Mouse (Mus musculus): ENCODE results near the gene Krt75.
"Not testable (repeated sequence)": the region's sequence is repeated elsewhere in the genome, so short reads cannot be mapped to it uniquely, and the experiment has no call there.

Krt75 gene

DNA sequence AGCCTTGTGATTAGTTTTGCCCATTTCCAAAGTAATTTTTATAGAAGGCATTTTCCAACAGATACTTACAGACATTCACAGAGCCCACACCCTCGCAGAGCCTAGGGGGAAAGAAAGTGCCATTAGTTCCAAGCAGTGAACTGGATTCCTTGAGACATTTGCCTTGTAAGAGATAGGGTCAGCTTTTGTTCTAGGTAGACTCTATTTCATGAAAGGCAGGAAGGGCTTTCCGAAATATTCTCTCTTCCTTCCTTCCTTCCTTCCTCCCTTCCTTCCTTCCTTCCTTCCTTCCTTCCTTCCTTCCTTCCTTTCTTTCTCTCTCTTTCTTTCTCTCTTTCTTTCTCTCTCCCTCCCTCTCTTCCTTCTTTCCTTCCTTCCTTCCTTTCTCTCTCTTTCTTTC, 56.5 kb downstream of the Krt75 start, which contains the start of gene Gm49425:
Gene Gm49425 (minus strand): TSS at position 101 of the 400 bp plus-strand sequence.
- DNase-seq (ENCODE audit: low spot score) = not testable (repeated sequence)
